Mouse (Mus musculus): Measurements from ENCODE around the gene Commd9. TPM values are rescaled to one million over a fixed set of nuclear protein-coding genes. Genes with fewer than 3 reads are reported as not detected.

Gene Commd9
- polyA plus RNA-seq, 1 experiment from 2014 or later = 46.1 TPM

- Histone ChIP-seq H3K36me3 (ENCODE audit: control insufficient read depth, insufficient read depth, low read length) (no peaks in the 10 kb centered on the region), H3K9ac (ENCODE audit: low read depth, low read length) (no peak overlapping the region), H3K4me3 (ENCODE audit: low read depth, low read length) (no peak overlapping the region), H3K4me2 (no peak overlapping the region), H3K27me3 (replicated peaks; ENCODE audit: control insufficient read depth, insufficient read depth, low read length) (no peaks in the 10 kb centered on the region; the same call in 1 of the 2 replicates), H3K9me3 (ENCODE audit: control insufficient read depth, low read length) (no peaks in the 10 kb centered on the region), H3K27ac (ENCODE audit: low read depth, low read length) (no peak overlapping the region), H3K4me1 (replicated peaks; ENCODE audit: control insufficient read depth, insufficient read depth, low read length) (no peaks in the 10 kb centered on the region)
- 79% methylated on average over 9 of the region's 9 CpGs for WGBS
- ATAC-seq (replicated peaks; ENCODE audit: low FRiP score) (no peak), DNase-seq (ENCODE audit: low spot score) (no peak)
Observed at GRCm38 (mm10) chr2:101881471-101882162, 4.4 kb upstream of the Commd9 start.

GRCm38 (mm10) chr2:101882998-101883397 lies 3.0 kb upstream of the Commd9 start, which contains the start of gene Prr5l:
Gene Prr5l (minus strand): TSS chr2:101883027.
- 67% methylated on average over 3 of the region's 3 CpGs for WGBS
- H3K4me3 ChIP-seq (ENCODE audit: low read depth, low read length) = no peak within 1 kb of the TSS
- no peak within 1 kb of the TSS for H3K9ac ChIP-seq (ENCODE audit: low read depth, low read length)
- ATAC-seq (replicated peaks; ENCODE audit: low FRiP score) (no peak), DNase-seq (ENCODE audit: low spot score) (no peak)
- no peaks in the 10 kb centered on the region for H3K9me3 ChIP-seq (ENCODE audit: control insufficient read depth, low read length)
- H3K27ac ChIP-seq (ENCODE audit: low read depth, low read length) = no peak within 1 kb of the TSS
- H3K4me1 ChIP-seq (replicated peaks; ENCODE audit: control insufficient read depth, insufficient read depth, low read length) = peaks cover 6% of the 10 kb centered on the region
- no peaks in the 10 kb centered on the region for H3K36me3 ChIP-seq (ENCODE audit: control insufficient read depth, insufficient read depth, low read length)
- no peak within 1 kb of the TSS for H3K4me2 ChIP-seq
- no peaks in the 10 kb centered on the region; the same call in 1 of the 2 replicates for H3K27me3 ChIP-seq (replicated peaks; ENCODE audit: control insufficient read depth, insufficient read depth, low read length)

GRCm38 (mm10) chr2:101884286-101884685 lies 1.8 kb upstream of the Commd9 start:
- Histone ChIP-seq H3K4me2 (no peak overlapping the region), H3K9ac (ENCODE audit: low read depth, low read length) (no peak overlapping the region), H3K36me3 (ENCODE audit: control insufficient read depth, insufficient read depth, low read length) (no peaks in the 10 kb centered on the region), H3K4me1 (replicated peaks; ENCODE audit: control insufficient read depth, insufficient read depth, low read length) (peaks cover 6% of the 10 kb centered on the region), H3K4me3 (ENCODE audit: low read depth, low read length) (no peak overlapping the region), H3K27ac (ENCODE audit: low read depth, low read length) (no peak overlapping the region), H3K9me3 (ENCODE audit: control insufficient read depth, low read length) (no peaks in the 10 kb centered on the region), H3K27me3 (replicated peaks; ENCODE audit: control insufficient read depth, insufficient read depth, low read length) (no peaks in the 10 kb centered on the region)
- WGBS = 69% methylated on average over 2 of the region's 2 CpGs
- no peak for DNase-seq (ENCODE audit: low spot score)
- no peak for ATAC-seq (replicated peaks; ENCODE audit: low FRiP score)

DNA sequence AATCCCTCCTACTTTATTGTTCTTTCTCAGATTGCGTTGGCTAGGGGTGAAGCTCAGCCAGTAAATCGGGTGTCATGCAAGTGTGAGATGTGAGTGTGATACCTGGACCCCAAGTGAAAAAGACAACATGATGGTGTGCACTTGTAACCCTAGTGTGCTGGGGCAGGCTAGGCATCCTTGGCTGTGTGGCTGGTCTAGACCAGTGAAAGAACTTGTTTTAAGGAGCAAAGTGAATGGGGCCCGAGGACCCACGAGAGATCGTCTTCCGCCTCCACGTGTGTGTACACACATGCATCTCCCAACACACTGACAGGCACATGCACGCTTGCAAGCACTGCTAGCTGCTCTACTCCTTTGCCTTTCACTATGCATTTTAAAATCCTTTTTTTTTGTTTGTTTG lies 2.8 kb downstream of the Commd9 start:
- Histone ChIP-seq H3K9me3 (ENCODE audit: control insufficient read depth, low read length) (no peaks in the 10 kb centered on the region), H3K27ac (ENCODE audit: low read depth, low read length) (no peak overlapping the region), H3K9ac (ENCODE audit: low read depth, low read length) (no peak overlapping the region), H3K4me3 (ENCODE audit: low read depth, low read length) (no peak overlapping the region), H3K27me3 (replicated peaks; ENCODE audit: control insufficient read depth, insufficient read depth, low read length) (no peaks in the 10 kb centered on the region), H3K4me1 (replicated peaks; ENCODE audit: control insufficient read depth, insufficient read depth, low read length) (peaks cover 6% of the 10 kb centered on the region), H3K36me3 (ENCODE audit: control insufficient read depth, insufficient read depth, low read length) (no peaks in the 10 kb centered on the region), H3K4me2 (no peak overlapping the region)
- ATAC-seq (replicated peaks; ENCODE audit: low FRiP score) = no peak
- no peak for DNase-seq (ENCODE audit: low spot score)
- 90% methylated on average over 8 of the region's 8 CpGs for WGBS

- H3K27me3 ChIP-seq (replicated peaks; ENCODE audit: control insufficient read depth, insufficient read depth, low read length) = no peaks in the 10 kb centered on the region
- no peak overlapping the region for H3K4me2 ChIP-seq
- ATAC-seq (replicated peaks; ENCODE audit: low FRiP score) (no peak), DNase-seq (ENCODE audit: low spot score) (no peak)
- 60% methylated on average over 7 of the region's 7 CpGs for WGBS
- peaks cover 6% of the 10 kb centered on the region for H3K4me1 ChIP-seq (replicated peaks; ENCODE audit: control insufficient read depth, insufficient read depth, low read length)
- no peak overlapping the region for H3K9ac ChIP-seq (ENCODE audit: low read depth, low read length)
- H3K9me3 ChIP-seq (ENCODE audit: control insufficient read depth, low read length) = no peaks in the 10 kb centered on the region
- H3K36me3 ChIP-seq (ENCODE audit: control insufficient read depth, insufficient read depth, low read length) = no peaks in the 10 kb centered on the region
- no peak overlapping the region for H3K27ac ChIP-seq (ENCODE audit: low read depth, low read length)
- no peak overlapping the region for H3K4me3 ChIP-seq (ENCODE audit: low read depth, low read length)
Observed at GRCm38 (mm10) chr2:101891143-101891542, 5.1 kb downstream of the Commd9 start.

GRCm38 (mm10) chr2:101894126-101894525 lies 8.1 kb downstream of the Commd9 start:
- H3K4me2 ChIP-seq = no peak overlapping the region
- H3K27ac ChIP-seq (ENCODE audit: low read depth, low read length) = no peak overlapping the region
- no peaks in the 10 kb centered on the region; the same call in 1 of the 2 replicates for H3K4me1 ChIP-seq (replicated peaks; ENCODE audit: control insufficient read depth, insufficient read depth, low read length)
- H3K4me3 ChIP-seq (ENCODE audit: low read depth, low read length) = no peak overlapping the region
- 90% methylated on average over 3 of the region's 3 CpGs for WGBS
- no peaks in the 10 kb centered on the region for H3K9me3 ChIP-seq (ENCODE audit: control insufficient read depth, low read length)
- DNase-seq (ENCODE audit: low spot score) (no peak), ATAC-seq (replicated peaks; ENCODE audit: low FRiP score) (no peak)
- no peaks in the 10 kb centered on the region for H3K27me3 ChIP-seq (replicated peaks; ENCODE audit: control insufficient read depth, insufficient read depth, low read length)
- H3K9ac ChIP-seq (ENCODE audit: low read depth, low read length) = no peak overlapping the region
- no peaks in the 10 kb centered on the region for H3K36me3 ChIP-seq (ENCODE audit: control insufficient read depth, insufficient read depth, low read length)

- Histone ChIP-seq H3K4me2 (no peak overlapping the region), H3K4me1 (replicated peaks; ENCODE audit: control insufficient read depth, insufficient read depth, low read length) (no peaks in the 10 kb centered on the region), H3K27me3 (replicated peaks; ENCODE audit: control insufficient read depth, insufficient read depth, low read length) (no peaks in the 10 kb centered on the region), H3K27ac (ENCODE audit: low read depth, low read length) (no peak overlapping the region), H3K9me3 (ENCODE audit: control insufficient read depth, low read length) (no peaks in the 10 kb centered on the region), H3K4me3 (ENCODE audit: low read depth, low read length) (no peak overlapping the region), H3K36me3 (ENCODE audit: control insufficient read depth, insufficient read depth, low read length) (no peaks in the 10 kb centered on the region), H3K9ac (ENCODE audit: low read depth, low read length) (no peak overlapping the region)
- ATAC-seq (replicated peaks; ENCODE audit: low FRiP score) = no peak
- DNase-seq (ENCODE audit: low spot score) = no peak
- 76% methylated on average over 10 of the region's 10 CpGs for WGBS
Observed at GRCm38 (mm10) chr2:101896425-101897204, 10.6 kb downstream of the Commd9 start.

- Histone ChIP-seq H3K36me3 (ENCODE audit: control insufficient read depth, insufficient read depth, low read length) (no peaks in the 10 kb centered on the region), H3K4me2 (no peak overlapping the region), H3K27ac (ENCODE audit: low read depth, low read length) (no peak overlapping the region), H3K9me3 (ENCODE audit: control insufficient read depth, low read length) (no peaks in the 10 kb centered on the region), H3K4me3 (ENCODE audit: low read depth, low read length) (no peak overlapping the region), H3K9ac (ENCODE audit: low read depth, low read length) (no peak overlapping the region), H3K4me1 (replicated peaks; ENCODE audit: control insufficient read depth, insufficient read depth, low read length) (peaks cover 3% of the 10 kb centered on the region; the same call in 1 of the 2 replicates), H3K27me3 (replicated peaks; ENCODE audit: control insufficient read depth, insufficient read depth, low read length) (no peaks in the 10 kb centered on the region)
- no peak for DNase-seq (ENCODE audit: low spot score)
- 88% methylated on average over 4 of the region's 4 CpGs for WGBS
- no peak for ATAC-seq (replicated peaks; ENCODE audit: low FRiP score)
Observed at GRCm38 (mm10) chr2:101902196-101902595, 16.1 kb downstream of the Commd9 start.
